Mouse (Mus musculus): ENCODE results near the gene Smg6. TPM values are rescaled to one million over a fixed set of nuclear protein-coding genes. Genes with fewer than 3 reads are reported as not detected.

Smg6 gene
- polyA plus RNA-seq, 1 experiment from 2014 or later, result 10.6 TPM

- peaks cover 19 to 26% of the 10 kb centered on the region in 2 experiments for H3K4me1 ChIP-seq (ENCODE audit: control insufficient read depth in 2 of 2, insufficient read depth in 2 of 2, low read length in 2 of 2)
- H3K9ac ChIP-seq (ENCODE audit: low read length), result peak overlapping the region; percentile 58
- H3K4me2 ChIP-seq (ENCODE audit: low read length), result no peak overlapping the region
- 77% methylated on average over 11 of the region's 11 CpGs for WGBS
- H3K9me3 ChIP-seq (ENCODE audit: control insufficient read depth, low read length), result no peaks in the 10 kb centered on the region
- peaks cover 40% of the 10 kb centered on the region for H3K36me3 ChIP-seq (ENCODE audit: control insufficient read depth, insufficient read depth, low read length)
- peak overlapping the region; percentile 68 to 87 for H3K27ac ChIP-seq (replicated peaks in 1 of 2; ENCODE audit: control insufficient read depth in 1 of 2, insufficient read depth in 1 of 2, low read depth in 2 of 2, low read length in 2 of 2)
- H3K4me3 ChIP-seq (ENCODE audit: control insufficient read depth in 1 of 2, insufficient read depth in 1 of 2, low read depth in 1 of 2, low read length in 2 of 2), result no peak overlapping the region
- ATAC-seq (ENCODE audit: insufficient number of reproducible peaks, insufficient read depth, low FRiP score, low read depth), result no peak; the same call in 1 of the 2 replicates
- no peaks in the 10 kb centered on the region for H3K27me3 ChIP-seq (ENCODE audit: control insufficient read depth, insufficient read depth, low read length)
These were observed 222.9 kb downstream of the Smg6 start for GRCm38 (mm10) chr11:75148332-75149035.

DNA sequence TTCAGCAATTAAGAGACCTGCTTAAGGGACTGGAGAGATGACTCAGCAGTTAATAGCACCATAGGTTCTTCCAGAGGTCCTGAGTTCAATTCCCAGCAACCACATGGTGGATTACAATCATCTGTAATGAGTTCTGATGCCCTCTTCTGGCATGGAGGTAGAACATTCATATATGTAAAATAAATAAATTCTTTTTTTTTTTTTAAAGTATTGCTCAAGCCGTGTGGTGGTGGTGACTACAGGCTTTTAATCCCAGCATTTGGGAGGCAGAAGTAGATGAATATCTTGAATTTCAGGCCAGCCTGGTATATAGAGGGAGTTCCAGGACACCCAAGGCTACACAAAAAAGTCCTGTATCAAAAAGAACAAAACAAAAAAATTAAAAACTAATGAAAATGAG is 224.7 kb downstream of the Smg6 start:
- 90% methylated on average over 1 of the region's 1 CpGs for WGBS
- no peak overlapping the region for H3K27ac ChIP-seq (replicated peaks in 1 of 2; ENCODE audit: control insufficient read depth in 1 of 2, insufficient read depth in 1 of 2, low read depth in 2 of 2, low read length in 2 of 2)
- no peak overlapping the region for H3K9ac ChIP-seq (ENCODE audit: low read length)

GRCm38 (mm10) chr11:75152603-75153557 is 227.3 kb downstream of the Smg6 start:
- no peak overlapping the region; the same call in 1 of the 2 replicates for H3K9ac ChIP-seq (ENCODE audit: low read length)

More for the DNA sequence above, 224.7 kb downstream of the Smg6 start:
- ATAC-seq (ENCODE audit: insufficient number of reproducible peaks, insufficient read depth, low FRiP score, low read depth), result no peak
- H3K36me3 ChIP-seq (ENCODE audit: control insufficient read depth, insufficient read depth, low read length), result peaks cover 26% of the 10 kb centered on the region
- H3K4me1 ChIP-seq (ENCODE audit: control insufficient read depth in 2 of 2, insufficient read depth in 2 of 2, low read length in 2 of 2), result peaks cover 21 to 29% of the 10 kb centered on the region in 2 experiments
- H3K27me3 ChIP-seq (ENCODE audit: control insufficient read depth, insufficient read depth, low read length), result no peaks in the 10 kb centered on the region
- no peak overlapping the region for H3K4me2 ChIP-seq (ENCODE audit: low read length)
- H3K9me3 ChIP-seq (ENCODE audit: control insufficient read depth, low read length), result no peaks in the 10 kb centered on the region
- H3K4me3 ChIP-seq (ENCODE audit: control insufficient read depth in 1 of 2, insufficient read depth in 1 of 2, low read depth in 1 of 2, low read length in 2 of 2), result no peak overlapping the region

DNA sequence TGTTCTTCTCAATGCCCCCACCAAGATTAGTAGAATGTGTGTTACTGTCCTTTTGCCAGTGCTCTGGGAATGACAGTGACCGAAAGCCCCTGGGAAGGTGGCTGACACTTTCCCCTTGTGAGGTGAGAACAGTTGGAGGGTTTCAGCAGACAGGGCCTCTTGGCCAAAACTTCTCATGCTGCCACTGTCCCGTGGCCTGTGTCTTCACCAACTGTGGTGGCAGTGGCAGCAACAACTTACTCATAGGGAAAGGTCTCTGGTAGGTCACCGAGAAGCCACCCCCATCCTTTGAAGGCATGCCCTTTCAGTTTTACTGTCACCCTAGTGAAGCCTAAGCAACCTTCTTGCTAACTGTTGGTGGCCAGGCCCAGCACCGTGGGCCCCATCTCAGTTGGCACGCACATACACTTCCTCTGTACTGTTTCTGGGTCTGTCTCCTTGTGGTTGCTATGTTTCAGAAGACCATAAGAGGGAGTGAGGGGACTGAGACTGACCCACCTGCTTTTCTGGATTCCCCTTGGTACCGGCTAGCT is 228.5 kb downstream of the Smg6 start:
- no peak overlapping the region; a peak in 1 of 4 replicates for H3K27ac ChIP-seq (replicated peaks in 1 of 2; ENCODE audit: control insufficient read depth in 1 of 2, insufficient read depth in 1 of 2, low read depth in 2 of 2, low read length in 2 of 2)
- ATAC-seq (ENCODE audit: insufficient number of reproducible peaks, insufficient read depth, low FRiP score, low read depth), result no peak
- peaks cover 17 to 19% of the 10 kb centered on the region in 2 experiments for H3K4me1 ChIP-seq (ENCODE audit: control insufficient read depth in 2 of 2, insufficient read depth in 2 of 2, low read length in 2 of 2)
- no peaks in the 10 kb centered on the region for H3K9me3 ChIP-seq (ENCODE audit: control insufficient read depth, low read length)
- 66% methylated on average over 6 of the region's 6 CpGs for WGBS
- H3K36me3 ChIP-seq (ENCODE audit: control insufficient read depth, insufficient read depth, low read length), result peaks cover 33% of the 10 kb centered on the region
- no peak overlapping the region for H3K4me2 ChIP-seq (ENCODE audit: low read length)
- H3K27me3 ChIP-seq (ENCODE audit: control insufficient read depth, insufficient read depth, low read length), result no peaks in the 10 kb centered on the region
- no peak overlapping the region for H3K9ac ChIP-seq (ENCODE audit: low read length)
- no peak overlapping the region for H3K4me3 ChIP-seq (ENCODE audit: control insufficient read depth in 1 of 2, insufficient read depth in 1 of 2, low read depth in 1 of 2, low read length in 2 of 2)

More at GRCm38 (mm10) chr11:75152603-75153557, 227.3 kb downstream of the Smg6 start:
- Histone ChIP-seq H3K27me3 (ENCODE audit: control insufficient read depth, insufficient read depth, low read length) (no peaks in the 10 kb centered on the region), H3K4me2 (ENCODE audit: low read length) (no peak overlapping the region), H3K9me3 (ENCODE audit: control insufficient read depth, low read length) (no peaks in the 10 kb centered on the region), H3K36me3 (ENCODE audit: control insufficient read depth, insufficient read depth, low read length) (peaks cover 33% of the 10 kb centered on the region), H3K27ac (replicated peaks in 1 of 2; ENCODE audit: control insufficient read depth in 1 of 2, insufficient read depth in 1 of 2, low read depth in 2 of 2, low read length in 2 of 2) (peak overlapping the region; percentile 11 to 71), H3K4me3 (ENCODE audit: control insufficient read depth in 1 of 2, insufficient read depth in 1 of 2, low read depth in 1 of 2, low read length in 2 of 2) (no peak overlapping the region), H3K4me1 (ENCODE audit: control insufficient read depth in 2 of 2, insufficient read depth in 2 of 2, low read length in 2 of 2) (peaks cover 22 to 29% of the 10 kb centered on the region in 2 experiments)
- ATAC-seq (ENCODE audit: insufficient number of reproducible peaks, insufficient read depth, low FRiP score, low read depth), result peak; percentile 53; the same call in 1 of the 2 replicates
- WGBS, result 54% methylated on average over 18 of the region's 18 CpGs

DNA sequence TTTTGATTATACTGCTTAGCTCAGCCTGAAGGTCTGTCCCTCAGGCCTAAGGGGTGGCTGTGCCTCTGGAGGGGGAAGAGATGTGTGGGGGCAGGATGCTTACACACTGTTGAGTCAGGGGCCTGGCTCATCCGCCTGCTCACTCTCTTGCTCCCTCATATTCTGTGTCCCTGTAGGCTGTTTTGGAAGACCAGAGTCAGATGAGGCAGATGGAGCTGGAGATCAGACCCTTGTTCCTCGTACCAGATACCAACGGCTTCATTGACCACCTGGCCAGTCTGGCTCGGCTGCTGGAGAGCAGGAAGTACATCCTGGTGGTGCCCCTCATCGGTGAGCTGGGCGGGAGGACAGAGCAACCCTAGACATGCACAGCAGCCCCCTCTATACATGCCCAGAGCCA is 230.4 kb downstream of the Smg6 start:
- Histone ChIP-seq H3K9me3 (ENCODE audit: control insufficient read depth, low read length) (no peaks in the 10 kb centered on the region), H3K4me1 (ENCODE audit: control insufficient read depth in 2 of 2, insufficient read depth in 2 of 2, low read length in 2 of 2) (peaks cover 17 to 23% of the 10 kb centered on the region in 2 experiments), H3K27ac (replicated peaks in 1 of 2; ENCODE audit: control insufficient read depth in 1 of 2, insufficient read depth in 1 of 2, low read depth in 2 of 2, low read length in 2 of 2) (peak overlapping the region in 1 of 2 experiments; percentile 28; a peak in 1 of 4 replicates), H3K9ac (ENCODE audit: low read length) (0 out of 2 replicates have a peak overlapping the region, but pooled peaks have one; percentile 14), H3K27me3 (ENCODE audit: control insufficient read depth, insufficient read depth, low read length) (no peaks in the 10 kb centered on the region), H3K4me2 (ENCODE audit: low read length) (no peak overlapping the region), H3K36me3 (ENCODE audit: control insufficient read depth, insufficient read depth, low read length) (peaks cover 36% of the 10 kb centered on the region), H3K4me3 (ENCODE audit: control insufficient read depth in 1 of 2, insufficient read depth in 1 of 2, low read depth in 1 of 2, low read length in 2 of 2) (no peak overlapping the region)
- WGBS, result 49% methylated on average over 6 of the region's 6 CpGs
- no peak for ATAC-seq (ENCODE audit: insufficient number of reproducible peaks, insufficient read depth, low FRiP score, low read depth)

DNA sequence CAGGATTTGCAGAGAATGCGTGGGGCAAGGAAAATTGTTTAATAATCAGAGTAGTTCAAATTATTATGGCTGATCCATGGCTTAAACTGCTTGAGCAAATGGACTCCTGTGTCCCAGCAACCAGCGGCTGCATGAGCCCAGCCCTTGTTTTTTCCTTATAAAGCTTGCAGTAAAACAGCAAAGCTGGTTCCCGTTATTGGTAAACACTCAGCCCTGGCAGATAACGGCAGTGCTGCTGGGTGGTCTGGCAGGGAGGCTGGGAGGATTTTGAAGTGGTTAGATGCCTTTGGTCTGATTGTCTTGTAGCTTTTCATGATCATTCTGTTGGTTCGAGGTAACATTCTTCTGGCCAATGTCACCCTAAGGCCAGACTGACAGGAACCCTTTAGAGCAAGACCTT is 230.8 kb downstream of the Smg6 start:
- ATAC-seq (ENCODE audit: insufficient number of reproducible peaks, insufficient read depth, low FRiP score, low read depth), result no peak
- Histone ChIP-seq H3K27me3 (ENCODE audit: control insufficient read depth, insufficient read depth, low read length) (no peaks in the 10 kb centered on the region), H3K9ac (ENCODE audit: low read length) (no peak overlapping the region), H3K36me3 (ENCODE audit: control insufficient read depth, insufficient read depth, low read length) (peaks cover 38% of the 10 kb centered on the region), H3K4me1 (ENCODE audit: control insufficient read depth in 2 of 2, insufficient read depth in 2 of 2, low read length in 2 of 2) (peaks cover 19 to 25% of the 10 kb centered on the region in 2 experiments), H3K27ac (replicated peaks in 1 of 2; ENCODE audit: control insufficient read depth in 1 of 2, insufficient read depth in 1 of 2, low read depth in 2 of 2, low read length in 2 of 2) (peak overlapping the region in 1 of 2 experiments; percentile 5; a peak in 1 of 4 replicates), H3K4me2 (ENCODE audit: low read length) (no peak overlapping the region), H3K9me3 (ENCODE audit: control insufficient read depth, low read length) (no peaks in the 10 kb centered on the region), H3K4me3 (ENCODE audit: control insufficient read depth in 1 of 2, insufficient read depth in 1 of 2, low read depth in 1 of 2, low read length in 2 of 2) (no peak overlapping the region)
- 40% methylated on average over 5 of the region's 5 CpGs for WGBS

- H3K27ac ChIP-seq (replicated peaks in 1 of 2; ENCODE audit: control insufficient read depth in 1 of 2, insufficient read depth in 1 of 2, low read depth in 2 of 2, low read length in 2 of 2), result 0 out of 4 replicates have a peak overlapping the region, but pooled peaks of 1 of the 2 experiments have one; percentile 5
- no peak for ATAC-seq (ENCODE audit: insufficient number of reproducible peaks, insufficient read depth, low FRiP score, low read depth)
These were observed 231.4 kb downstream of the Smg6 start for GRCm38 (mm10) chr11:75157037-75157436.

More at GRCm38 (mm10) chr11:75157037-75157436, 231.4 kb downstream of the Smg6 start:
- Histone ChIP-seq H3K4me3 (ENCODE audit: control insufficient read depth in 1 of 2, insufficient read depth in 1 of 2, low read depth in 1 of 2, low read length in 2 of 2) (no peak overlapping the region), H3K27me3 (ENCODE audit: control insufficient read depth, insufficient read depth, low read length) (no peaks in the 10 kb centered on the region), H3K4me1 (ENCODE audit: control insufficient read depth in 2 of 2, insufficient read depth in 2 of 2, low read length in 2 of 2) (peaks cover 23 to 32% of the 10 kb centered on the region in 2 experiments), H3K4me2 (ENCODE audit: low read length) (no peak overlapping the region), H3K36me3 (ENCODE audit: control insufficient read depth, insufficient read depth, low read length) (peaks cover 41% of the 10 kb centered on the region), H3K9me3 (ENCODE audit: control insufficient read depth, low read length) (no peaks in the 10 kb centered on the region), H3K9ac (ENCODE audit: low read length) (0 out of 2 replicates have a peak overlapping the region, but pooled peaks have one; percentile 17)
- 50% methylated on average over 4 of the region's 4 CpGs for WGBS

All from heart, embryonic 14.5 days (tissue).